Mouse (Mus musculus): ENCODE measurements at regions not wholly inside any gene's neighbourhood (a gene's known extent, or its start where the extent isn't known, plus 50 kb on each side); places are given as distances from the start of the nearest gene placed in this dataset.

- Histone ChIP-seq H3K4me3 (ENCODE audit: insufficient read depth, low read length) (no peak overlapping the region), H3K27ac (ENCODE audit: insufficient read depth, low read length) (no peak overlapping the region), H3K4me1 (ENCODE audit: control insufficient read depth, insufficient read depth, low read length) (peaks cover 1% of the 10 kb centered on the region)
- TF ChIP-seq POLR2A (IDR thresholded peaks at IDR 0.05; ENCODE audit: extremely low read depth, insufficient read depth, low read length) (no peak), CTCF (IDR thresholded peaks at IDR 0.05; ENCODE audit: extremely low read depth, insufficient read depth, low read length) (no peak)
Measured at GRCm38 (mm10) chr5:127129495-127129894, 112.1 kb upstream of the Tmem132c start.

DNA sequence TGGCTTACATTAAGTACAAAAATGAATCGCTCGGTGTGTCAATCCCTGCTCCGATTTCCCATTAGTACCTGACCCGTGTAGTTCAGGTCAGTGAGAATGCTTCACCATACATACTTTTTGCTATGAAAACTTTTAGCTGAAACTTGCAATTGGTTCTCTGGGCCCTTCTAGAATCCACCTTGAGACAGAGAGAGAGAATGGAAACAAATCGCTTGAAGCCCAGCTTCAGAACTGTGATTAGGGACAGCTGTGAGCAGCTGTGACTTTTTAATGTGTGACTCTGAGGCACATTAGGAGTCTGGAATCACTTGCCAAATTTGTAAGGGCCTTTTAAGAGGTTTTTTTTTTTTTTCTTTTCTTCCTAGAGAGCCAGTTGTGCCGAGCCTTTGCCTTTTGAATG lies 107.2 kb upstream of the Tmem132c start:
- no peak overlapping the region for H3K4me3 ChIP-seq (ENCODE audit: insufficient read depth, low read length)
- H3K4me1 ChIP-seq (ENCODE audit: control insufficient read depth, insufficient read depth, low read length) = peaks cover 1% of the 10 kb centered on the region
- no peak overlapping the region for H3K27ac ChIP-seq (ENCODE audit: insufficient read depth, low read length)
- TF ChIP-seq POLR2A (IDR thresholded peaks at IDR 0.05; ENCODE audit: extremely low read depth, insufficient read depth, low read length) (no peak), CTCF (IDR thresholded peaks at IDR 0.05; ENCODE audit: extremely low read depth, insufficient read depth, low read length) (no peak)

DNA sequence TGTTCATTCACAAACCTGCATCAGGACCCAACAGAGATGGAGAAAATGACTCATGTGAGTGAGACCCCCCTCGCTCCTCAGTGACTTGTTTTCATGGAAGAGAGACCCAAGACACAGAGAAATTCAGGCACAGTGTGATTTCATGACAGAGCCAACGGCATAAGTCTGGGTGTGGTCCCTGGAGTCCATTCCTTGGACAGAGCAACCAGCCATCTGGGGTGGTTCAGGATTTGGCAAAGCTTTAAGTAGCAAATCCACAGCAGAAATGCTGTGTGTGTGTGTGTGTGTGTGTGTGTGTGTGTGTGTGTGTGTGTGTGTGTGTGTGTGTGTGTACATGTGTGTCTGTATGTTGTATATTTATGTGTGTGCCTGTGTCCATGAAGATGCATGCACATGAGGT lies 101.0 kb upstream of the Tmem132c start:
- Histone ChIP-seq H3K27ac (ENCODE audit: insufficient read depth, low read length) (no peak overlapping the region), H3K4me1 (ENCODE audit: control insufficient read depth, insufficient read depth, low read length) (peaks cover 4% of the 10 kb centered on the region; the same call in 1 of the 2 replicates), H3K4me3 (ENCODE audit: insufficient read depth, low read length) (no peak overlapping the region)
- TF ChIP-seq POLR2A (IDR thresholded peaks at IDR 0.05; ENCODE audit: extremely low read depth, insufficient read depth, low read length) (no peak), CTCF (IDR thresholded peaks at IDR 0.05; ENCODE audit: extremely low read depth, insufficient read depth, low read length) (no peak)

- peaks cover 2% of the 10 kb centered on the region; the same call in 1 of the 2 replicates for H3K4me1 ChIP-seq (ENCODE audit: control insufficient read depth, insufficient read depth, low read length)
- H3K4me3 ChIP-seq (ENCODE audit: insufficient read depth, low read length) = no peak overlapping the region
- TF ChIP-seq POLR2A (IDR thresholded peaks at IDR 0.05; ENCODE audit: extremely low read depth, insufficient read depth, low read length) (no peak), CTCF (IDR thresholded peaks at IDR 0.05; ENCODE audit: extremely low read depth, insufficient read depth, low read length) (peak; percentile 57)
- H3K27ac ChIP-seq (ENCODE audit: insufficient read depth, low read length) = no peak overlapping the region
Measured at GRCm38 (mm10) chr5:127160292-127160691, 81.3 kb upstream of the Tmem132c start.

GRCm38 (mm10) chr5:127163376-127163775 lies 78.2 kb upstream of the Tmem132c start:
- Histone ChIP-seq H3K4me3 (ENCODE audit: insufficient read depth, low read length) (no peak overlapping the region), H3K4me1 (ENCODE audit: control insufficient read depth, insufficient read depth, low read length) (peaks cover 2% of the 10 kb centered on the region; the same call in 1 of the 2 replicates), H3K27ac (ENCODE audit: insufficient read depth, low read length) (peak overlapping the region; percentile 56)
- TF ChIP-seq CTCF (IDR thresholded peaks at IDR 0.05; ENCODE audit: extremely low read depth, insufficient read depth, low read length) (no peak), POLR2A (IDR thresholded peaks at IDR 0.05; ENCODE audit: extremely low read depth, insufficient read depth, low read length) (no peak)

- Histone ChIP-seq H3K4me3 (ENCODE audit: insufficient read depth, low read length) (no peak overlapping the region), H3K4me1 (ENCODE audit: control insufficient read depth, insufficient read depth, low read length) (no peaks in the 10 kb centered on the region), H3K27ac (ENCODE audit: insufficient read depth, low read length) (no peak overlapping the region)
- no peak for TF ChIP-seq CTCF (IDR thresholded peaks at IDR 0.05; ENCODE audit: extremely low read depth, insufficient read depth, low read length)
- no peak for TF ChIP-seq POLR2A (IDR thresholded peaks at IDR 0.05; ENCODE audit: extremely low read depth, insufficient read depth, low read length)
Measured at GRCm38 (mm10) chr5:127189021-127189420, 52.6 kb upstream of the Tmem132c start.
